ENCODE assay signal across 17 mouse cellular contexts in genomic region chr19:53449137-53449783, GRCm38 (mm10). TPM values are rescaled to one million over a fixed set of nuclear protein-coding genes. Genes with fewer than 3 reads are reported as not detected.
A peak's percentile ranks its signal among the peaks of the same experiment; 100 is the strongest.
DNase-seq lines count a peak whose midpoint lies in the region; ATAC-seq lines count a peak whose summit lies in the region.
"Had no signal": no experiment of that assay in that cellular context is flagged by ENCODE, and none has a peak within 500 bp of the region (broad histone marks: within the 10 kb centered on the region; RNA-seq: fewer than 3 reads in every experiment).

No protein-coding gene starts in this region.

- H3K4me3 ChIP-seq in hindbrain, embryonic 14.5 days (replicated peaks; ENCODE audit: low read length), result no peak overlapping the region
- H3K4me3 ChIP-seq: embryonic facial prominence, embryonic 12.5 days; heart, adult 2 months; hindbrain, embryonic 13.5 days; limb, embryonic 15.5 days; neural tube, embryonic 13.5 days had no signal

- no peak overlapping the region for H3K27ac ChIP-seq in hindbrain, embryonic 14.5 days
- H3K27ac ChIP-seq: embryonic facial prominence, embryonic 12.5 days; heart, adult 2 months; hindbrain, embryonic 13.5 days; limb, embryonic 15.5 days; neural tube, embryonic 13.5 days had no signal

- no peaks in the 10 kb centered on the region for H3K27me3 ChIP-seq in hindbrain, embryonic 14.5 days (ENCODE audit: control insufficient read depth, insufficient read depth, low read length)
- H3K27me3 ChIP-seq: embryonic facial prominence, embryonic 12.5 days had no signal

- H3K4me2 ChIP-seq in hindbrain, embryonic 14.5 days (replicated peaks), result no peak overlapping the region
- H3K4me2 ChIP-seq: embryonic facial prominence, embryonic 12.5 days; hindbrain, embryonic 13.5 days; limb, embryonic 15.5 days; lung, embryonic 14.5 days; neural tube, embryonic 13.5 days had no signal

- 85% methylated on average over 17 of the region's 17 CpGs for WGBS in hindbrain, embryonic 14.5 days

- H3K9me3 ChIP-seq in hindbrain, embryonic 14.5 days (ENCODE audit: control insufficient read depth, low read length), result no peaks in the 10 kb centered on the region
- H3K9me3 ChIP-seq: embryonic facial prominence, embryonic 12.5 days; hindbrain, embryonic 13.5 days; limb, embryonic 15.5 days; neural tube, embryonic 13.5 days had no signal

- no peak overlapping the region for H3K9ac ChIP-seq in hindbrain, embryonic 14.5 days
- H3K9ac ChIP-seq: embryonic facial prominence, embryonic 12.5 days; hindbrain, embryonic 13.5 days; limb, embryonic 15.5 days; lung, embryonic 14.5 days; neural tube, embryonic 13.5 days had no signal

- peak; percentile 57 for DNase-seq in cerebellum, adult 9-10 months
- no peak for DNase-seq in cerebellum, adult 11 months
- DNase-seq in urinary bladder, postnatal 14 days (ENCODE audit: low spot score), result peak; percentile 58
- no peak for DNase-seq in urinary bladder, adult 2 months (ENCODE audit: low spot score)
- DNase-seq in thymus, postnatal 0 days (ENCODE audit: low spot score), result no peak
- DNase-seq in hindbrain, embryonic 14.5 days (ENCODE audit: low spot score), result no peak
- DNase-seq in gastrocnemius, postnatal 10 days, result no peak
- DNase-seq: B cell, adult 2 months; cerebellum, postnatal 25 days; heart, adult 2 months; lung, embryonic 14.5 days; retina, postnatal 1 day had no signal

- H3K4me1 ChIP-seq in hindbrain, embryonic 14.5 days (replicated peaks; ENCODE audit: control insufficient read depth, insufficient read depth, low read length), result peaks cover 14% of the 10 kb centered on the region

- no peaks in the 10 kb centered on the region for H3K36me3 ChIP-seq in hindbrain, embryonic 14.5 days (replicated peaks; ENCODE audit: control insufficient read depth, insufficient read depth)
- H3K36me3 ChIP-seq: embryonic facial prominence, embryonic 12.5 days; hindbrain, embryonic 13.5 days; limb, embryonic 15.5 days; neural tube, embryonic 13.5 days had no signal

- peak; percentile 57 for ATAC-seq in megakaryocyte, adult 5-6 weeks (ENCODE audit: poor library complexity, severe bottlenecking)
- ATAC-seq in hindbrain, embryonic 14.5 days (ENCODE audit: low FRiP score), result no peak

RNA-seq across cellular contexts. Expression of gene Smndc1, which starts 58.9 kb away (rescaled TPM):
- polyA plus RNA-seq in urinary bladder, adult 2 months (2012; rRNA removed), result 26.1 and 28.5 TPM in 2 replicates
- 49.3 and 68.2 TPM in 2 replicates for total RNA-seq in megakaryocyte, adult 5-6 weeks (2015)
- 22.2 and 26.3 TPM in 2 replicates for total RNA-seq in megakaryocyte, adult 5-6 weeks (2017)
- polyA plus RNA-seq in thymus, postnatal 0 days (2015; fragmentation: Nextera tagmentation; extraction: Ambion mirVana), result 56.4 and 66.0 TPM in 2 replicates
- 35.3 and 35.6 TPM in 2 replicates for polyA plus RNA-seq in hindbrain, embryonic 14.5 days (2014; fragmentation: Nextera tagmentation; extraction: Ambion mirVana)
- total RNA-seq in gastrocnemius, postnatal 10 days (2021), result 10 to 100 TPM; 27.3 to 34.7 TPM

Comparison
In these comparisons a context has a peak if more than half of its experiments do, and no peak if none do; other contexts are left out.
1. DNase-seq: peak in cerebellum, adult 9-10 months (single experiment) and urinary bladder, postnatal 14 days (single experiment); none in cerebellum, adult 11 months (single experiment), urinary bladder, adult 2 months (single experiment), thymus, postnatal 0 days (single experiment), hindbrain, embryonic 14.5 days (single experiment) and gastrocnemius, postnatal 10 days (single experiment).